Mouse (Mus musculus) midbrain, embryonic 10.5 days (tissue): ENCODE results near the gene Disp2. TPM values are rescaled to one million over a fixed set of nuclear protein-coding genes. Genes with fewer than 3 reads are reported as not detected.

ENCODE experiments used
- DNase-seq: peaks from one replicate; pipeline ENCODE4 v3.0.0-alpha.2; 2017; ENCODE audit warnings: low spot score
- H3K27ac ChIP-seq: fragments of 300-500 bp; sonication (generic); replicated peaks from 2 replicates; pipeline ENCODE4 v1.5.1; 2016; ENCODE audit warnings: mild to moderate bottlenecking
- H3K27me3 ChIP-seq: fragments of 300-500 bp; sonication (generic); 2 replicates; pipeline ENCODE4 v1.6.1; 2016; ENCODE audit warnings: low read depth, mild to moderate bottlenecking; ENCODE audit not compliant: poor library complexity, severe bottlenecking
- H3K36me3 ChIP-seq: fragments of 300-500 bp; sonication (generic); 2 replicates; pipeline ENCODE4 v1.6.1; 2016; ENCODE audit warnings: mild to moderate bottlenecking, moderate library complexity
- H3K4me1 ChIP-seq: fragments of 300-500 bp; sonication (generic); 2 replicates; pipeline ENCODE4 v1.6.1; 2016
- H3K4me3 ChIP-seq: fragments of 300-500 bp; sonication (generic); 2 replicates; pipeline ENCODE4 v1.5.1; 2016; ENCODE audit warnings: mild to moderate bottlenecking, moderate library complexity
- H3K9me3 ChIP-seq: fragments of 300-500 bp; sonication (generic); replicated peaks from 2 replicates; pipeline ENCODE4 v1.6.1; 2016; ENCODE audit warnings: mild to moderate bottlenecking
- WGBS: fragments of 180-500 bp; shearing (Covaris S2); methylation state at CpG from one replicate; pipeline ENCODE4 v1.1.7; 2016; 5-methylcytosine and 5-hydroxymethylcytosine counted together
- polyA plus RNA-seq: library from polyadenylated mRNA; unstranded; fragments of >200 nt; fragmentation: Nextera tagmentation; extraction: Ambion mirVana; gene quantifications from 2 replicates; pipeline ENCODE4 v1.2.1, GENCODE M21; 2016

Disp2 gene
- polyA plus RNA-seq, 1 experiment from 2014 or later, result 3.1 TPM

DNA sequence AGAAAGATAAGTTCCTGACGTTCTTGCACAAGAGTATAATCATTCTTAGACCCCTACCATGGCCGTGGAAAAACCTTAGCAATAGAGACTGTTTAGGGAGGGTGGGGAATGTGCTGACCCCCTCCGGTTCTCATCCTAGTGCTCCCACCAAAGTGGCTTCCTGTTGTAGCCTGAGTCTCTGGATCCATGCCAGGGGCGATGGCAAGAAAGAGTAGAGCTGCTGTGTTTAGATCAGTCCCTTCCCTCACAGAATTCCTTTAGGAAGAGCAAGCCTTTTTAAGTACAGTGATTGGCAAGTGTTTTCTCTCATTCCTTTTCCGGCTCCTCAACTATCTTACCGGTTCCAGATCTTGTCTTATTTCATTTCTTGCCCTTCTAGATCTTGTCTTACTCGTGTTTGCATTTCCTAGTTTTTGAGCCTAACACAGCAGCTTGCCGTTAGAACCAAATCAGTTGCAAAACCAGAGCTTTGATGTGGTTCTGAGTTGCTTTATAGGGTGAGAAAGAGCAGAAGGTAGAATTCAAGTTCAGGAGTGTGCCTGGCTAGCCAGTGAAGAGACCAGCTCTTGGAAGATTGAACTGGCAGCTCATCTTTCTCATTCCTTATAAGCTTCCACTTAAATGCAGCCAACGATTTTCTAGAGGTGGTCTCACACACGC, 32.1 kb upstream of the Disp2 start:
- H3K27ac ChIP-seq, result no peak overlapping the region
- H3K4me3 ChIP-seq, result peak overlapping the region; percentile 98
- H3K4me1 ChIP-seq, result peaks cover 65% of the 10 kb centered on the region

GRCm38 (mm10) chr2:118749341-118749884, 30.1 kb upstream of the Disp2 start:
- 21% methylated on average over 10 of the region's 10 CpGs for WGBS
- Histone ChIP-seq H3K27me3 (peaks cover 23% of the 10 kb centered on the region), H3K27ac (0 out of 2 replicates have a peak overlapping the region, but pooled peaks have one; percentile 10), H3K4me3 (no peak overlapping the region), H3K9me3 (no peaks in the 10 kb centered on the region), H3K36me3 (peaks cover 20% of the 10 kb centered on the region), H3K4me1 (peaks cover 64% of the 10 kb centered on the region)
- DNase-seq, result no peak

More for the DNA sequence above, 32.1 kb upstream of the Disp2 start:
- Histone ChIP-seq H3K9me3 (no peaks in the 10 kb centered on the region), H3K36me3 (peaks cover 20% of the 10 kb centered on the region), H3K27me3 (peaks cover 41% of the 10 kb centered on the region)
- no peak for DNase-seq
- WGBS, result 52% methylated on average over 10 of the region's 10 CpGs

DNA sequence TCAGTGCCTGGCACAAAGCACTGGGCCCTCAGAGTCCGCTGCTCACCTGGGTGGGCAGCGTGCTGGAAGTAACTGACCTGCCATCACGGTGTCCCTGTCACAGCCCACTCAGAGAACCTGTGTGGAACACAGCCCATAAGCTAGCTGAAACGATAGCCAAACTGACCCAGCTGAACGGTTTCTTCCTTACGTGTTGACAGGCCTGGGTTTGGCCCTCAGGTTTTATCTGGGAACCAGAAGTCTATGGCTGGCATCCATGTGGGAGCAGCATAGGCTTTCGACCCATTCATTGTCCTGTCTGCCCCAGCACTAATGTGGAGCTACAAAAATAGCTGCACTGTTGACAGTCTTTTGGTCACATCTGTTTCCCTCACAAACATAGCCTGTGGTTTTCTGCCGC, 29.0 kb upstream of the Disp2 start:
- peaks cover 53% of the 10 kb centered on the region for H3K4me1 ChIP-seq
- no peaks in the 10 kb centered on the region for H3K9me3 ChIP-seq
- WGBS, result 93% methylated on average over 8 of the region's 8 CpGs
- peaks cover 20% of the 10 kb centered on the region for H3K36me3 ChIP-seq
- H3K27ac ChIP-seq, result no peak overlapping the region
- DNase-seq, result no peak
- H3K27me3 ChIP-seq, result peaks cover 14% of the 10 kb centered on the region
- no peak overlapping the region for H3K4me3 ChIP-seq

GRCm38 (mm10) chr2:118751896-118752791, 27.4 kb upstream of the Disp2 start:
- Histone ChIP-seq H3K9me3 (no peaks in the 10 kb centered on the region), H3K4me1 (peaks cover 41% of the 10 kb centered on the region), H3K36me3 (peaks cover 20% of the 10 kb centered on the region), H3K27me3 (peaks cover 17% of the 10 kb centered on the region), H3K4me3 (no peak overlapping the region), H3K27ac (no peak overlapping the region; the same call in 1 of the 2 replicates)
- 75% methylated on average over 16 of the region's 16 CpGs for WGBS
- no peak for DNase-seq

- H3K4me1 ChIP-seq, result peaks cover 38% of the 10 kb centered on the region
- no peak overlapping the region; the same call in 1 of the 2 replicates for H3K27ac ChIP-seq
- 76% methylated on average over 4 of the region's 4 CpGs for WGBS
- DNase-seq, result no peak
- H3K4me3 ChIP-seq, result no peak overlapping the region
- H3K9me3 ChIP-seq, result no peaks in the 10 kb centered on the region
- H3K36me3 ChIP-seq, result peaks cover 20% of the 10 kb centered on the region
- peaks cover 17% of the 10 kb centered on the region for H3K27me3 ChIP-seq
Measured at GRCm38 (mm10) chr2:118752792-118753108, 26.8 kb upstream of the Disp2 start.

DNA sequence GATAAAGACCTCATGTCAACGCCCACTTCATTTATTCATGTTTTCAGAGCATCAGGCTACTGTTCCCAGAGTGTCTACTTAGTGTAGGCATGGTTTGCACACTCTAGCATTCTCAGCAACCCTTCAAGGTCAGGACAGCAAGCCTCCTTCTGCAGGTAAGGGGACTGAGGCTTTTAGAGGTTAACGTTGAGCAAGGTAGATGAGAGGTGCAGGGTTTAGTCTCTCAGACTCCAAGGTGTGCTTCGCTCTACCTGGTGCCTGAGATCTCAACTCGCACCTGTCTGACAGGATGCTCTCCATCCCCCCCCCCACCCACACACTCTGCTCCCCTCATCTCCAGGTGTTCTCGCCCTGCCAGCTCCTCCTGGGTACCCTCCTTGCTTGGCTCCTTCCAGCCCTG, 25.4 kb upstream of the Disp2 start:
- Histone ChIP-seq H3K4me3 (no peak overlapping the region), H3K4me1 (peaks cover 24% of the 10 kb centered on the region), H3K27ac (no peak overlapping the region), H3K36me3 (peaks cover 15% of the 10 kb centered on the region), H3K27me3 (peaks cover 30% of the 10 kb centered on the region), H3K9me3 (no peaks in the 10 kb centered on the region)
- DNase-seq, result no peak
- WGBS, result 85% methylated on average over 5 of the region's 5 CpGs

- no peak overlapping the region for H3K4me3 ChIP-seq
- WGBS, result 86% methylated on average over 6 of the region's 6 CpGs
- peaks cover 2% of the 10 kb centered on the region for H3K36me3 ChIP-seq
- H3K27me3 ChIP-seq, result peaks cover 41% of the 10 kb centered on the region
- no peak overlapping the region for H3K27ac ChIP-seq
- H3K9me3 ChIP-seq, result no peaks in the 10 kb centered on the region
- H3K4me1 ChIP-seq, result peaks cover 15% of the 10 kb centered on the region
- no peak for DNase-seq
Measured at GRCm38 (mm10) chr2:118755407-118755806, 24.1 kb upstream of the Disp2 start.

GRCm38 (mm10) chr2:118756103-118756502, 23.4 kb upstream of the Disp2 start:
- H3K36me3 ChIP-seq, result no peaks in the 10 kb centered on the region
- no peak overlapping the region for H3K4me3 ChIP-seq
- DNase-seq, result no peak
- no peaks in the 10 kb centered on the region for H3K9me3 ChIP-seq
- peaks cover 14% of the 10 kb centered on the region for H3K4me1 ChIP-seq
- 85% methylated on average over 4 of the region's 4 CpGs for whole genome bisulfite sequencing
- H3K27ac ChIP-seq, result no peak overlapping the region
- H3K27me3 ChIP-seq, result peaks cover 48% of the 10 kb centered on the region

GRCm38 (mm10) chr2:118759828-118760227, 19.7 kb upstream of the Disp2 start:
- Histone ChIP-seq H3K36me3 (no peaks in the 10 kb centered on the region), H3K4me3 (no peak overlapping the region; the same call in 1 of the 2 replicates), H3K9me3 (no peaks in the 10 kb centered on the region), H3K27ac (no peak overlapping the region), H3K4me1 (peaks cover 41% of the 10 kb centered on the region), H3K27me3 (peaks cover 77% of the 10 kb centered on the region)
- peak; percentile 64 for DNase-seq
- 18% methylated on average over 8 of the region's 8 CpGs for WGBS

- WGBS, result 85% methylated on average over 11 of the region's 11 CpGs
Measured at GRCm38 (mm10) chr2:118760311-118761025, 19.1 kb upstream of the Disp2 start.

DNA sequence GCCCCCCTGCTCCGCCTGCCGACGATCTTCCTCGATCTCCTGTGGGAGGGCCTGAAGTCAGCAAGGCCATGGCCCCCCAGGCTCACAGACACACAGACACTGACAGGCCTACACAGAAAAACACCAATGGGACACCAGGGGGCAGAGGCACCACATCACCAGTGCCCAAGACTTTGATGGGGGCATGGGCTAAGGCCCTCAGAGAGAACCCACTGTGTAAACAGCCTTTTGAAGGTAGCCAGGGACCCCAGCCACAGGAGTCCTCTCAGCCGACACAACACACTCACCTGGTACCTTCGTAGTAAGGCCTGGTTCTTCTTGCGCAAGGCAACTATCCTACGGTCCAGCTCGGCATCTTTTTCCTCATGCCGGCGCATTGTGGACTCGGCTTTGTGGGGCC, 18.2 kb upstream of the Disp2 start:
- H3K27me3 ChIP-seq, result peaks cover 85% of the 10 kb centered on the region
- H3K4me3 ChIP-seq, result peak overlapping the region; percentile 44; the same call in 1 of the 2 replicates
- no peaks in the 10 kb centered on the region for H3K36me3 ChIP-seq
- H3K4me1 ChIP-seq, result peaks cover 41% of the 10 kb centered on the region
- DNase-seq, result no peak
- H3K9me3 ChIP-seq, result no peaks in the 10 kb centered on the region
- peak overlapping the region; percentile 83 for H3K27ac ChIP-seq
- 82% methylated on average over 12 of the region's 12 CpGs for WGBS

More at GRCm38 (mm10) chr2:118760311-118761025, 19.1 kb upstream of the Disp2 start:
- Histone ChIP-seq H3K27ac (no peak overlapping the region), H3K4me1 (peaks cover 41% of the 10 kb centered on the region), H3K4me3 (no peak overlapping the region), H3K36me3 (no peaks in the 10 kb centered on the region), H3K9me3 (no peaks in the 10 kb centered on the region), H3K27me3 (peaks cover 77% of the 10 kb centered on the region)
- DNase-seq, result no peak
